Mouse (Mus musculus) MN1 (cell line): ENCODE measurements around the gene Ppm1j.
"Not testable (repeated sequence)": the region's sequence is repeated elsewhere in the genome, so short reads cannot be mapped to it uniquely, and the experiment has no call there.

Experiments
- DNase-seq: peaks from one replicate; pipeline ENCODE4 v3.0.0-alpha.2; 2016; ENCODE audit warnings: low spot score

Ppm1j gene

DNA sequence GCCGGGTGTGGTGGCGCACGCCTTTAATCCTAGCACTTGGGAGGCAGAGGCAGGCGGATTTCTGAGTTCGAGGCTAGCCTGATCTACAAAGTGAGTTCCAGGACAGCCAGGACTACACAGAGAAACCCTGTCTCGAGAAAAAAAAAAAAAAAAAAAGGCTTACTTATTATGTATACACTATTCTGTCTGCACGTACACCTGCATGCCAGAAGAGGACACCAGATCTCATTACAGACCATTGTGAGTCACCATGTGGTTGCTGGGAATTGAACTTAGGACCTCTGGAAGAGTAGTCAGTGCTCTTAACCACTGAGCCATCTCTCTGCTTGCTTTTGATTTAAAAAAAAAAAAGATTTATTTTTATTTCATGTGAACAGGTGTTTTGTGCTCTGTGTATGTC lies 32.4 kb downstream of the Ppm1j start:
- not testable (repeated sequence) for DNase-seq

DNA sequence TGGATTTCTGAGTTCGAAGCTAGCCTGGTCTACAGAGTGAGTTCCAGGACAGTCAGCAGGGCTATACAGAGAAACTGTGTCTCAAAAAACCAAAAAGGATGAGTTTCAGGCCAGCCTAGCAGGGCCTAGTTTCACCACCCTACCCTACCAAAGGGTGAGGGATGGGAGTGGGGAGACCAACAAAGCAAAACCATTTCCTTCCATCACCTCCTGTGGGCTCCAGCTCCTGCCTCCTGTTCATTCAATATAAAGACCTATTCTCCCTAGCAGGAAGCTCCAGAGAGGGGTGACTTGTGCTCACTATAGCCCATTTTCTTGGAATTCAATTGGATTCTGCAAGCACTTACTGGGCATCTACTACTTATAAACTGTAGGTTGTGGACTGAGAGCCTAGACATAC lies 33.9 kb downstream of the Ppm1j start:
- DNase-seq: no peak

DNA sequence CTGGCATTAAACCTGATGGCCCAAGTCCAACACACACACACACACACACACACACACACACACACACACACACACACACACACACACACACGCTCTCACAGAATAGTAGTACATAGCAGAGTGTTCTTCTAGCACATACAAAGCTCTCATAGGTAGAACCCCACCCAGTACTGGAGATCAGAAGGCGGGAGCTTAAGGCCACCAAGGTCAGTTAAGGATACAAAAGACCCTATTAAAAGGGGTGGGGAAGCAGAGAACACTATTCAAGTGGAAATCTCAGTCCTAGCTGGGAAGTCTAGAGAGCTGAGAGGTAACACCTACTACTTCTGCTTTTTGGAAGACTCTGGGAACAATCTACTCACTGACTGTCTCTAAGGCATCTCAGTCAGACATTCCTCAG lies 34.5 kb downstream of the Ppm1j start:
- DNase-seq: no peak

DNA sequence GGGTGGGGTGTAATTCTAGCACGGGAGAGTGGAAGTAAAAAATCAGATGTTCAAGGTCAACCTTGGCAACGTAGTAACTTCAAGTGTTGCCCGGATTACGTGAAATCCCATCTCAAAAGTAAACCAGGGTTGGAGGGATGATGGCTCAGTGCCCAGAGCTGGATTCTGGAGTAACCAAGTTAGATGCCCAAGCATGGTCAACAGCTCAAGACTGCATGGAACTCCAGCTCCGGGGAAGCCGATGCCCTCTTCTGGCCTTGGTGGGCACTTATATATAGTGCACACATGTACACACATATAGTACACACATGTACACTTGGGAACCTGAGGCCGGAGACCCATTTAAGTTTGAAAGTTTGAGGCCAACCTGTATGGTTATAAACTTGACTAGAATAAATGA lies 35.3 kb downstream of the Ppm1j start:
- no peak for DNase-seq

DNA sequence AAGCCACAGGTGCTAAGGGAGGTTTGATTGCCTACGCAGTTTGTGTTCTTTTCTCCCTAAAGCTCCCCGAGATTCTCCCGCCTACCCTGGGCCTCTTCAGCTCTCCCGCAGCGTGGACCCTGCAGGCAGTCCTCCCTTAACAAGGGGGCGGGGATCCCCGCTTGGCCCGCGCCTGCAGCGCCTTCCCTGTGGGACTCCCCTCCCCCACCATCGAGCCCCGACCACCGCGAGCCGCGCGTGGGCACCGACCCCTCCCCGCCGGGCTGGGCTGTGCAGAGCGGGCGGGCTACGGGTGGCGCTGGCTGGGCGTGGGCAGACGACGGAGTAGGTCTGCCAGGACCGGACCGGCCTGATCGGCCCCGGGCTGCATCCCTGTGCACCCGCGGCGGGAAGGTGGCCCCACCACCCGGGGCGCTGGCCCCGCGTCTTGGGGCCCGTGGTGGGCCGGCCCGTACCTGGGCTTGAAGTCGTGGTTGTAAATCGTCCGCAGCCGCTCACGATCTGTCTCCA lies 36.7 kb downstream of the Ppm1j start:
- peak; percentile 52 for DNase-seq

DNA sequence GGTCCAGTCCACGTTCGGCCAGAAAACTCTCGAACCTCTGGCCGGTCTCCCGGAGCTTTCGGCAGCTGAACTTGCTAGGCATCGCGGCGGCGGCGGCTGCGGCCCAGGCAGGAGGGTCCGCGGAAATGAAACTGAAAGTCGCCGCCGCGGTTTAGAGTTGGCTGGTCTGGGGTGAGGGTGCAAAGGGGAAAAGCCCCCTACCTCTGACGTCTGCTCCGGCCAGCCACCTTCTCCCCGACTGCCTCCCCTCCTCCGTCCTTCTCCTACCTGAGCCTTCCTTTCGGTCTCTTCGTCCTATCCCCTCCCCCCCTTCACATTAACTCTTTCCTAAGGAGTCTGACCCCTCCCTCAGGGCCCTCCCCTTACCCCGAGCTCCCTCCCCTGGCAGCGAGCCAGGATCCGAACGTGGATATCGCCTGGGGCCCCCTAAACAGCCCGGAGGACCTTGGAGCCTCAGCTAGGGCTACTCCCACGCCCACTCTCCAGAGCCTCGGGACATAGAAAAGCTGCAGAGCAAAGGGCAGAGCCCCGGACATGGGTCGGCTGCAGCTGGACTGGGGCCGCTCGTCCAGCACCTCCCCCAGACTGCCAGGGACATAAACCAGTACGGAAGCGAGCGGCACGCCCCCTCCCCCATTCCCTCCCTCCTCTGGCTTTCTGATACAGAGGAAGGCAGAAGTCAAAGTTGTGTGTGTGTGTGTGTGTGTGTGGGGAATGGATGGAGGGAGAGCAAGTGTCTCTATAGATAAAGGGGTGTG lies 37.3 kb downstream of the Ppm1j start, which contains the start of gene Mov10:
Mov10 (minus strand) TSS at position 573 of the 758 bp plus-strand sequence.
- peak; percentile 78 for DNase-seq

DNA sequence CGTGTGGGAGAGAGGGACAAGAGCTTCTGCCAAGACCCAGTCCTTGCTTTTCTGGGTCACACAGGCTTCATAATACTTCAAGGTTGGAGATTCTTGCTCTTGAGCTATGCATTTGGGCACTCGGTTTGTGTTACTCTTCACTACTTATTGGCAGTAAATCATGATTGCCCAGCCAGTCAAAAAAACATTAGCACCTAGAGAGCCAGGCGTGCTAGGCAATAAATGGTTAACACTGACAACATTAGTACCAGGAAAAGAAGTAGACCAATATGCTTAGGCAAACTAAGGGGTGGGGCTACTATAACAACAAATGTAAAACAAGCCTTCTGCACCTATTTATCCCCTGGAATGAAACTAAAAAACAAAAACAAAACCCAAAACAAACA lies 37.9 kb downstream of the Ppm1j start:
- no peak for DNase-seq

DNA sequence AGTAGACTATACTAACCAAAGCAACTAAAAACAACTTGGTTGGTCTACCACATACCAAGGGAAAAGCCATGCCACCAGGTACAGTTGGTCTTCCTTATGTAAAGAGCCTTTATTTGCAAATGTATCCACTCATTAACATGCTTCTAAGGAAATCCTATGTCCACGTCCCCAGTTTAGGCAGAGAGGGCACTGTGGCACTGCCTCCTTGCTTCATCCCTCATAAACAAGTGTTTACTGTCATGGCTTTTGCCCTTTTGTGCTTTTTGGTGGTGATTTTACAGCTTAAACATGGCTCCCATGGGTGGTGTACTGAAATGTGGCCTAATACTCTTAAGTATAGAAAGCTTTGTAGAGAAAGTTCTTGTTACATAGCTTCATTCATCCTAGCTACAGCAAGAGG lies 39.6 kb downstream of the Ppm1j start:
- DNase-seq: no peak

DNA sequence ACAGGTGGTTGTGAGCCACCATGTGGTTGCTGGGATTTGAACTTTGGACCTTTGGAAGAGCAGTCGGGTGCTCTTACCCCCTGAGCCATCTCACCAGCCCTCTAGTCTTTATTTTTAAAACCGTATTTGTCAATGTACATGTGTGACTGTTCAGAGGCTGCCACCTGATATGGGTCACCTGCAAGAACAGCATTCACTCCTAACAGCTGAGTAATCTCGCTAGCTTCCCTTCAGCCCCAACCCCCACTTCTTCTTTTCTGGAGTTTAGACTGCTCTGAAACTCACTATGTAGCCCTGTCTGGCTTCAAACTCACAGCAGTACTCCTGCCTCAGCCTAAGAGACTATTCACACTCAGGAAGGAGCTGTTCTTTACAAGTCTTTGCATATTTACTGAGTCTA lies 41.6 kb downstream of the Ppm1j start:
- no peak for DNase-seq
